24 mouse cellular contexts compared by ENCODE assay signal in the genomic region with DNA sequence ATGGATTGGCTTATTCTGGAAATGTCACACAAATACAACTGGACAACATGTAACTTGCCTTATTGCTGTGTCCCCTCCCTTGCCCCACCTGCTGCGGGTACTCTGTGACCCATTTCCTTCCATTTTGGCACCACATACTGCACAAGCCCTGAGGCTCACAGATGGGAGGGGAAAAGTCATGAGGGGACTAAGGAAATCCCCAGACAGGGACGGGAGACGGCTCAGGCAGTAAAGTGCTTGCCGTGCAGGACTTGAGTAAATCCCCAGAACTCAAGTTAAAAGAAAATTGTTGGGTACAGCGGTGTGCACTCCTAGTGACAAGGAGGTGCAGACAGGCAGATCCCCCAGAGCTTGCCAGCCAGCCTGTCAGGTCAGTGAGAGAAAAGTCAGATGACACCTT. TPM values are rescaled to one million over a fixed set of nuclear protein-coding genes. Genes with fewer than 3 reads are reported as not detected.
DNase-seq lines count a peak whose midpoint lies in the region; ATAC-seq and TF ChIP-seq lines count a peak whose summit lies in the region.
"Had no signal": no experiment of that assay in that cellular context is flagged by ENCODE, and none has a peak within 500 bp of the region (broad histone marks: within the 10 kb centered on the region; RNA-seq: fewer than 3 reads in every experiment).

No protein-coding gene starts in this region.

- peak; percentile 29 for DNase-seq in CD4-positive, CD25-positive, alpha-beta regulatory T cell, adult 2 months (ENCODE audit: low read depth, low spot score)
- peak; percentile 21 for DNase-seq in induced T-regulatory cell, adult 2 months (ENCODE audit: low read depth)
- DNase-seq in Muller cell, postnatal 12 days (ENCODE audit: inconsistent ontology term): no peak
- no peak for DNase-seq in layer of hippocampus, adult 9-10 months (ENCODE audit: low spot score)
- DNase-seq in left cerebral cortex, adult 18-20 months (ENCODE audit: low spot score in 2 of 2): no peak
- DNase-seq in gastrocnemius, adult 2 months: no peak
- DNase-seq: adrenal gland, adult 2 months; adrenal gland, postnatal 25 days; cerebellum, adult 11-12 months; cerebellum, adult 2 months; cerebellum, adult 9-10 months; cerebellum, postnatal 14 days; cerebellum, postnatal 36 days; embryo, embryonic 11 days had no signal

- no peak for TF ChIP-seq CTCF in gastrocnemius, adult 2 months (IDR thresholded peaks at IDR 0.05)

- peak overlapping the region; percentile 24 for H3K27ac ChIP-seq in brown adipose tissue, adult 24 weeks (replicated peaks; ENCODE audit: low read depth, low read length)
- no peak overlapping the region for H3K27ac ChIP-seq in gastrocnemius, adult 2 months
- H3K27ac ChIP-seq: embryonic facial prominence, embryonic 13.5 days; embryonic facial prominence, embryonic 15.5 days; forebrain, embryonic 10.5 days; forebrain, embryonic 12.5 days had no signal

- intact Hi-C loops in gastrocnemius, adult 2 months (cut with DNase I): no loop called here

- peak; percentile 53 for ATAC-seq in CD4-positive, CD25-positive, alpha-beta regulatory T cell, adult 4 months
- ATAC-seq: forebrain, embryonic 14.5 days; forebrain, embryonic 16.5 days had no signal

- peaks cover 10% of the 10 kb centered on the region; the same call in 1 of the 2 replicates for H3K4me1 ChIP-seq in brown adipose tissue, adult 24 weeks (ENCODE audit: control insufficient read depth, insufficient read depth, insufficient read length, low read length)
- H3K4me1 ChIP-seq: embryonic facial prominence, embryonic 13.5 days; embryonic facial prominence, embryonic 15.5 days; forebrain, embryonic 10.5 days had no signal

- H3K4me3 ChIP-seq in brown adipose tissue, adult 24 weeks (ENCODE audit: insufficient read depth, low read depth, low read length): no peak overlapping the region
- H3K4me3 ChIP-seq in gastrocnemius, adult 2 months: no peak overlapping the region
- H3K4me3 ChIP-seq: embryonic facial prominence, embryonic 13.5 days; embryonic facial prominence, embryonic 15.5 days; erythroblast, embryonic 14.5 days; forebrain, embryonic 10.5 days; forebrain, embryonic 12.5 days had no signal

RNA-seq across cellular contexts. Expression of a gene that starts 7.5 kb away (rescaled TPM):
- polyA plus RNA-seq in CD4-positive, CD25-positive, alpha-beta regulatory T cell, adult 4 months (2017; shearing (Covaris generic)): 10 to 100 TPM; 19.6 to 23.1 TPM
- 2.2 and 6.1 TPM in 2 replicates for polyA plus RNA-seq in brown adipose tissue, adult 24 weeks (2012; ENCODE audit: insufficient read depth, insufficient read length, missing spikeins)
- 10 to 100 TPM; 56.0 to 56.9 TPM for total RNA-seq in left cerebral cortex, adult 18-20 months (2021)
- 1 to 10 TPM; 1.7 to 3.5 TPM for total RNA-seq in gastrocnemius, adult 2 months (2021)
- polyA plus RNA-seq: G1E had no signal

Comparison
In these comparisons a context has a peak if more than half of its experiments do, and no peak if none do; other contexts are left out.
1. DNase-seq: peak in CD4-positive, CD25-positive, alpha-beta regulatory T cell, adult 2 months (single experiment) and induced T-regulatory cell, adult 2 months (single experiment); none in Muller cell, postnatal 12 days (single experiment), layer of hippocampus, adult 9-10 months (single experiment), left cerebral cortex, adult 18-20 months (0 of 2) and gastrocnemius, adult 2 months (single experiment).
2. RNA of a gene that starts 7.5 kb away (total RNA-seq): 56.0 to 56.9 TPM in left cerebral cortex, adult 18-20 months; 1.7 to 3.5 TPM in gastrocnemius, adult 2 months; every median in the first group is over 10 times any median in the second.